Mouse (Mus musculus) myocyte (in vitro differentiated cells): ENCODE data around the gene Tbrg4.

ENCODE experiments used
- MAX ChIP-seq: IDR thresholded peaks from one replicate; pipeline ENCODE4 v1.6.1; 2011; ENCODE audit warnings: low read depth, mild to moderate bottlenecking, control low read depth
- USF1 ChIP-seq: IDR thresholded peaks from one replicate; pipeline ENCODE4 v1.6.1; 2011; ENCODE audit warnings: low read depth, mild to moderate bottlenecking, control low read depth, moderate library complexity

GRCm38 (mm10) chr11:6596205-6596604 lies 29.7 kb downstream of the Tbrg4 start:
- TF ChIP-seq USF1 (no peak), MAX (no peak)
